Mouse (Mus musculus) olfactory bulb, adult 2 months (tissue): ENCODE data around the gene Plagl1.

ENCODE experiments used
- CTCF ChIP-seq: fragments of 200-500 bp; IDR thresholded peaks from 2 replicates; pipeline ENCODE4 v1.5.1; 2012; ENCODE audit warnings: low read depth, mild to moderate bottlenecking, low read length, moderate library complexity; ENCODE audit not compliant: insufficient read depth
- POLR2A ChIP-seq: fragments of 200-500 bp; IDR thresholded peaks from 2 replicates; pipeline ENCODE4 v1.6.1; 2012; ENCODE audit warnings: mild to moderate bottlenecking, low read depth, low read length, moderate library complexity; ENCODE audit not compliant: insufficient read depth

DNA sequence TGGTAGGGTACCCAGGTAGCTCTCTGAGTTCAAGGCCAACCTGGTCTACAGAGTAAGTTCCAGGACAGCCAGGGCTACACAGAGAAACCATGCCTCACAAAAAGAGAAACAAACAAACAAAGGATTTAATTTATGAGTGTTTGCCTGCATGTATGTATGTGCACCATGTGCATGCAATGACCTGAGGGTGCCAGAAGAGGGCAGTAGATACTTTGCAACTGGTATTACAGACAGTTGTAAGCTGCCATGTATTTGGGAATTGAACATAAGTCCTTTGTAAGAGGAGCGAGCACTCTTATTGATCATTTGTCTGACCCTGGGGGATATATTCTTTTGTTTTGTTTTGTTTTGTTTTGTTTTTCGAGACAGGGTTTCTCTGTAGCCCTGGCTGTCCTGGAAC is 10.7 kb downstream of the Plagl1 start:
- TF ChIP-seq CTCF = no peak
- TF ChIP-seq POLR2A = no peak
